Mouse (Mus musculus) naive thymus-derived CD4-positive, alpha-beta T cell, adult 2 months (primary cell): ENCODE measurements around the gene Wscd2.
"Not testable (repeated sequence)": the region's sequence is repeated elsewhere in the genome, so short reads cannot be mapped to it uniquely, and the experiment has no call there.

Experiments used
- DNase-seq: peaks from one replicate; pipeline ENCODE4 v3.0.0-alpha.2; 2011; ENCODE audit warnings: low read depth

Wscd2 gene

DNA sequence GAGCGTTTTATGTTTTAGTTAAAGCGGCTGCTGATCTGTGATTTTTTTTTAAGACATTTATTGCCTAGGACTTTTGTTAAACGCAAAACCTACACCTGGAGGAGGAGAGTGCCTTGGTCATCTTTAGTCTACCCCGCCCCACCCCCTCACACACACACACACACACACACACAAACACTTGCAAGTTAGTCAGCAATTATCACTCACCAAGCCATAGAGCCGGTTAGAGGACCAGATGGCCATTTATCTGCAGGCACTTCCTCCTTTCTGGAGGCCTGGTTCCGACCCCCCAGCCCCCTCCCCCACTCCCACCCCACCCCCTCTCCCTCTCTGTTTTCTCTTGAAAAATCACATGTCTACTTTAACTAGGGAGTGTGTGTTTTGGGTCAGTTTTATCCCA is 94.3 kb downstream of the Wscd2 start:
- no peak for DNase-seq

DNA sequence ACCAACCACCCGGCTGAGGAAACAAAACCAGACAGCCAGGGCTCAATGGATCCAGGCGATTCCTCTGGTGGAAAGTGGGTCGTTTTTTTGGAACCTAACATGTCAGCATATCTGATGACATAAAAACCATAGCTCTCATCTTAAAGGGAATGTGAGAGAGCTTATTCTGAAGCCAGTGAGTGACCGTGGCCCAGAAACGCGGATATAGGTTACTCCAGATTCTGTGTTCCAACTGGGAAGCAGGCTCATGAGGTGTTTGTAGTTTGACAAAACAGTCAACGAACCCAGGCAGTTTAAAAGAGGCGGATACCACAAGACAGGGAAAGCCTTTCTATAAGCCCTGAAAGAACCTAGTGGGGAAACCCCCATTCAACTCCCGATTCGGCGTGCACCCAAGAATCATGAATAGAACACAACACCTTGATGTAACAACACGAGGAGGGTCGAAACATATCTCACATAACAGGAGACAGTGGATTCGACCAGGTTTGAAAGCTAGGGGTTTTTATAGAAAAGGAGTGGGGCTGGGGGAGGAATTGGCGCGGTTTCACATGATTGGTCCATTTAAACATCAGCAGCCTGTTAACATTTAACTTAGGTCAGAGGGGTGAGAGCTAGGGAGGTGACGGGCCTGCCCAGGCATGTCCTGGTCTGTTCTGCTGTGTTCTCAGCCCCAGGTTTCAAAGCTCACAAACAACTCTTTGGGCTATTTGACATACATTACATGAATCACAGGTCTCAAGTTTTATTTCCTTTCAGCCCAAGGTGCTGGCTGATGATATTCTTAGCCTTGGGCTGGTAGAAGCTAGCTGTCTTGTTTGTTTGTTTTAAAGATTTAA is 95.7 kb downstream of the Wscd2 start:
- not testable (repeated sequence) for DNase-seq

DNA sequence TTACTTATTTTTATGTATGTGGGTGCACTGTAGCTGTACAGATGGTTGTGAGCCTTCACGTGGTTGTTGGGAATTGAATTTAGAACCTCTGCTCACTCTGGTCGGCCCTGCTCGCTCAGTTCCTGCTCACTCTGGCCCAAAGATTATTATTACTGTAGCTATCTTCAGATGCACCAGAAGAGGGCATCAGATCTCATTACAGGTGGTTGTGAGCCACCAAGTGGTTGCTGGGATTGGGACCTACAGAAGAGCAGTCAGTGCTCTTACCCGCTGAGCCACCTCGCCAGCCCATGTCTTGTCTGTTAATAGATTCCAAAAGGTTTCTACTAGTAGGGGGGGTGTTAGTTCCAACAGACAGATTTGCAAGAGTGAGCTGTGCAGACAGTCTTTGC is 96.3 kb downstream of the Wscd2 start:
- not testable (repeated sequence) for DNase-seq

DNA sequence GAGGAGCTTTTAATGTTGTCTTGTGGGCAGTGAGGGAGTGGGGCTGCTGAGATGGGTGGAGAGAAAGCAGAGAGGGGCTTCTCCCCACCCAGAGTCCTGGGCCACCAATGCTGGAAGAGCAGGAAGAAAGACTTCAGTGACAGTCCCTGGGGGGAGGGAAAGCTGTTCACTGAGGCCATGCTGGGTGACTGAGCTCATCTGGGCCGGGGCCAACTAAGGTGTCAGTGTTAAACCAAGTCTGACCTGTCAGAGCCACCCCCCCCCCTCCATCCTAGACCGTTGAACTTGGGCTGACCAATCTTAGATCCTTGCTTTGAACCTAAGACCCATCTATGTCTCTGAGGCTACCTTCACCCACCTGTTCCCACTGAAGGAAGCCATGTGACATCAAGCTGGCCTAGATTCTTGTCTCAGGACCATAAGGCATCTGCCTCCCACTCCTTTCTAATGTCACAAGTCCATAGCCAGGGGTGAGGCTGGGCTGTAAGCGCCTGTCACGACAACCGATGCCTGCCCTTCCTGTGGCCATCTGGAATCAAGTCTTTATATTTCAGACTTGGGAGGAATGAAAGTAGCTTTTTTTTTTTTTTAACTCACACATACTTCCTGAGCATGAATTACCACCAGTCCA is 100.0 kb downstream of the Wscd2 start:
- DNase-seq = no peak

DNA sequence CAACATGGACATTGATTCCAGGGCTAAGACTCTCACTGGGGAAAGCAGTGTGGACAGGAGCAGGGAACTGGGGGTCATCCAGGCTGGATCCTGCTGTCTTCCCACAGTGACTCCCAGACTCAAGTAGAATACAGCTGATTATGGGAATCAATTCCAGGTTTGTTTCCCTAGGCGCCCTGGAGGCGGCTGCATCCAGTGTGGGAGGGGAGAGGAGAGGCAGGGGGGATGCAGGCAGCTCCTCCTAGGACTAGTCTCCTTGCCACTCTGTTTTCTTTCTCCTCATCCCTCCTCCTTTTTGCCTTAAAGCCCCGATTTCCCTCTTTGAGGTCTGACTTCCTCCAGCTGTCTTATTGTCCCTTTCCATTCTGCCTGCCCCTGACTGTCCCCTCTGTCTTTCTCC is 101.0 kb downstream of the Wscd2 start:
- DNase-seq = no peak

DNA sequence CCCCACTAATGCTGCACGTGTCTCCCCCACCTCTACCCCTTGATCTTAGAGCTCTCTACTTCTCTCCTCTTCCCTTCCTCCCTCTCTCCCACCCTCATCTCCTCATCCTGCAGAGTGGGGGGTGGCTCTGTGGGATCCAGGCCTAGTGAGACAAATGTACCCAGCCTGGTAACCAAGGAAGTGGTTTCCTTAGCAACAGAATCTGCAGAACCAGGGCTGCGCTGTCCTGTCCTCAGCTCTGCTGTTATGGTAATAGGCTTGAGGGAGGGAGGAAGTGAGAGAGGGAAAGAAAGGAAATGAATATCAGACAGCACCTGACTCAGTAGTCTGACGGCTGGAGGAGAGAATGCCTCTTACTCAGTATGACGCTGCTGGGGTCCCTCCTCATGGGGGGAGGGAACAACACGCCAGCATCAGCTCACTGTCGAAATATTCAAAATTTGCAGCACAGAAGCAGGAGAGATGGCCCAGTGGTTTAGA is 101.7 kb downstream of the Wscd2 start:
- DNase-seq = no peak

DNA sequence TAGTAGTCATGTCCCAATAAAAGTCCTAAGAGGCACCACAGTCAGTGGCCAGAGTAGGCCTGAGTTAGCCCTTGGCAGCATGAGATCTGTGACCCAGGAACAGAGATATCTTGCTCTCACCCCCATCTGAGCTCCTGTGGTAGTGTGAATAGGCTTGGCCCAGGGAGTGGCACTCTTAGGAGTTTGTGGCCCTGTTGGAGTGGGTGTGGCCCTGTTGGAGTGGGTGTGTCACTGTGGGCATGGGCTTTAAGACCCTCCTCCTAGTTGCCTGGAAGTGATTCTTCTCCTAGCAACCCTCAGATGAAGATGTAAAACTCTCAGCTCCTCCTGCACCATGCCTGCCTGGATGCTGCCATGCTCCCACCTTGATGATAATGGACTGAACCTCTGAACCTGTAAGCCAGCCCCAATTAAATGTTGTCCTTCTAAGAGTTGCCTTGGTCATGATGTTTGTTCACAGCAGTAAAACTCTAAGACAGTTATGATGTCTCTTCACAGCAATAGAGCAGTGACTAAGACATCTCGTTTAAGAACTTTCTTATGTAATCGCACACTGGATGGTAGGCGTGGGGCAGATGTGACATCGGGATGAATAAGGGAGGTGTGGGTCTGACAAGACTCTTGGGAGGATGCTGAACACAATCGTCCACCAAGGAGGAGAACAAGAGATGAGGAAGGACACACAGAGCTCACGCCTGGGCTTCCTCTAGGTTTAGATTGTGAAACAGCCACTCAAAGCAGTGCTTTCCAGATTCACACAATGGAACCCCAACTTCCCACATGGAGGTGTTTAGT is 104.0 kb downstream of the Wscd2 start:
- DNase-seq = no peak

DNA sequence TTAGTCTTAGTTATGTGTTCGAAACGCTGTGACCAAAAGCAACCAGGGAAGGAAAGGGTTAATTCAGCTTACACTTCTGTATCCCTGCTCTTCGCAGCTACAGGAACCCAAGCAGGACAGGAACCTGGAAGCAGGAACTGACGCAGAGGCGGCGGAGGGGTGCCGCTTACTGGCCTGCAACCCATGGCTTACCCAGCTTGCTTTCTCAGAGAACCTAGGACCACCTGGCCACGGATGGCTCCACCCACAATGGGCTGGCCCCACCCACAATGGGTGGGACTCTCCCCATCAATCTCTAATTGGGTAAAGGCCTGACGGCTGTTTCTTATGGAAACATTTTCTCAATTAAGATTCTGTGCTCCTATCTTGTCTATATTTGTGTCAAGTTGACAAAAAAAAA is 106.1 kb downstream of the Wscd2 start:
- DNase-seq = no peak

DNA sequence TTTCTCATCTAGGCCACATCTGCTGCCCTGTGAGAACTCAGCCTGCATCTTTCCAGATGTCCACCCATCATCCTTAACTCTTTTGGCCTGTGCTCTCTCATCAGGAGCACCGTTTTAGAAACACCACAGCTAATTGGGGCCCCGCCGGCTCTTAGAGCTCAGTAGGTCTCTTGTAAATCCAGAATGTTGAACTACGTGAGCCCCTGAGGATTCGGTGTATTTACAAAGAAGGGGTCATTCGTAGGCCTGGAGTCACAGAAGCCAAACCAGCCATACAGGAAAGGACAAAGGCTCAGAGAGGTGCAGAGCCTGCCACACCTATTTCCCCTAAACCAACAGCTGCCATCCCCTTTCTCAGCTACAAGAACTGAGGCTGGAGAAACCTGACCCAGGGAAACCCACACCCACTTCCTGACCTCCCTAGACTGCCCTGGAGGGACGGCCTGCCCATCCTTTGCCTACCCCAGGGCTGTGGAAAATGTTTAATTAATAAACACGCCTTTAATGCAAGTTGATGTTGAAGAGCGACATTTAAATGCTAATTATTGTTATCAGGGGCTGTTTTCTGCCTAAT is 106.7 kb downstream of the Wscd2 start:
- DNase-seq = no peak

DNA sequence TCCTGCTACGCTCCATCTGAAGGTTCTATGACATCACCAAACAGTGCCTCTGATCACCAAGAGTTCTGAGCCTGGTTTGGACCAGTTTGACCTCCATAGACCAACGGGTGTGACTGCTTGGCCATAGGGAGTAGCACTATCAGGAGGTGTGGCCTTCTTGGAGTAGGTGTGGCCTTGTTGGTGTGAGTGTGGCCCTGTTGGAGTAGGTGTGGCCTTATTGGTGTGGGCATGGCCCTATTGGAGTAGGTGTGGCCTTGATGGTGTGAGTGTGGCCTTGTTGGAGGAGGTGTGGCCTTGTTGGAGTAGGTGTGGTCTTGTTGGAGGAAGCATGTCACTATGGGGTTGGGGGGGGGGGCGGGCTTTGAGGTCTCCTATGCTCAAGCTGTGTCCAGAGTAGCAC is 110.0 kb downstream of the Wscd2 start:
- no peak for DNase-seq

DNA sequence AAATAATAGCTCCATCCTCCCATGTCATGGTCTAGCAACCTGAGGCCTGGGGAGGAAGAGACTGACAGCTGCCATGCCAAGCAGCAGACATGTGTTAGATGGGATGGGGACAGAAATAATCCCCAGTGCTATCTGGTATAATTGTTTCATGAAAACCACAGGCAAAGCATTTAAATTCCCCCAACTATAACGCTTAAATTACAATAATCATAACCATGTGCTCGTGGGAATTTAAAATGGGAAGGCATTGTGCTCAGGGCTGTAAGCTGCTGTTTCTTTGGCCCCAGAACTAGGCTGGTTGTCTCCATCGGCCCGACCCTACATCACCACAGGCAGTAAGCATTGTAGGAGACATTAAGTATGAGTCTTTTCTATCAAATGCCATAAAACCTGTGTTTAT is 110.7 kb downstream of the Wscd2 start:
- DNase-seq = no peak

DNA sequence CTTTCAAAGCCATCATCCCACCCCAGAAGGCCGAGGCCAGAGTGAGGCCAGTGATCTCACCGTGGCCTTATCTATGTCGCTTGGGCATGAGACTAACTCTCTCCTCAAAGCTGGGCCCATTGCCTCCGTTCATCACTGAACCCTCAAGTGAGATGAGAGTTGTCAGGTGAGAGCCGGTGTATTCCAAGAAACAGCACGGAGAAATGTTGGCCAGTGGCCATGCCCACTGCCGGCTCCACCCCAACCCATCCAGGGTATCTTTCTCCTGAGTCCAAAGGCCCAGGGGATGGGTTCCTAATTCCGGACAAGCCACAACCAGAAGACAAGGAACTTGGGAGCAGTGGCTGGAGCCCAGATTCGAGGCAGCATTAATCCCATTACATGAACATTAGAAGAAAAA is 113.3 kb downstream of the Wscd2 start:
- no peak for DNase-seq

DNA sequence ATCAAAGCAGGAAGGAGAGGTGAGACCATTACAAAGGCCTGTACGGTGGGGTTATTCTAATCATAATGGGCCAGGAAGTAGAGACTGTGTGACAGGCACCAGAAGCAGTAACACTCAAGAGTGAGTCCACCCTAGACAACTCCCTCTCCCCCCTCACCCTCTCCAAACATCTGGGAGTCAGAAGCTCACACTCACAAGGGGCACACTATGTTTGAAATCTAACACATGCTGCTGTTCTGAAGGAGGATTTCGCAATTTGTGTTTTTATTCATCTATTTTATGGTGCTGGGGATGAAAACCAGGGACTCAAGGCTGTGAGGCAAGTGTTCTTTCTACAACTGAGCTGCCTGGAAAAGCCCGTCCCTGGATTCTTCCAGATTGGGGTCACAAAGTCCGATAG is 114.6 kb downstream of the Wscd2 start:
- DNase-seq = no peak

DNA sequence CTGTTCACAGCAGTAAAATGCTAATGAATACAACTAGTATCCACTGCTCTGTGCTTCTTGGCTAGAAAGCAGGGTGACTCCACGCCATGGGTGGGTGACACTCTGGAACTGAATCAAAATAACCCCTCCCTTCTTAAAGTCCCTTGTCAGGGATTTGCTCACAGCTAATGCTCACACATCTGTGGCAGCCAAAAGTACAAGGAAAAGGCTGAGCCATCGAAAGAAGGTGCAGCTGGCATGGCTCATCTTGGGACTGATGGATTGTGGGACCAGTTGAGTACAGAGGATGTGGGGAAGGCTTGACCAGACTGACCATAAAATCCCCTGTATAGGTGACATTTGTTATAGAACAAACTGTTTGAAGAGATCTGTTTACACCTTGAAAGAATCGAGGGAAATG is 116.0 kb downstream of the Wscd2 start:
- DNase-seq = no peak

DNA sequence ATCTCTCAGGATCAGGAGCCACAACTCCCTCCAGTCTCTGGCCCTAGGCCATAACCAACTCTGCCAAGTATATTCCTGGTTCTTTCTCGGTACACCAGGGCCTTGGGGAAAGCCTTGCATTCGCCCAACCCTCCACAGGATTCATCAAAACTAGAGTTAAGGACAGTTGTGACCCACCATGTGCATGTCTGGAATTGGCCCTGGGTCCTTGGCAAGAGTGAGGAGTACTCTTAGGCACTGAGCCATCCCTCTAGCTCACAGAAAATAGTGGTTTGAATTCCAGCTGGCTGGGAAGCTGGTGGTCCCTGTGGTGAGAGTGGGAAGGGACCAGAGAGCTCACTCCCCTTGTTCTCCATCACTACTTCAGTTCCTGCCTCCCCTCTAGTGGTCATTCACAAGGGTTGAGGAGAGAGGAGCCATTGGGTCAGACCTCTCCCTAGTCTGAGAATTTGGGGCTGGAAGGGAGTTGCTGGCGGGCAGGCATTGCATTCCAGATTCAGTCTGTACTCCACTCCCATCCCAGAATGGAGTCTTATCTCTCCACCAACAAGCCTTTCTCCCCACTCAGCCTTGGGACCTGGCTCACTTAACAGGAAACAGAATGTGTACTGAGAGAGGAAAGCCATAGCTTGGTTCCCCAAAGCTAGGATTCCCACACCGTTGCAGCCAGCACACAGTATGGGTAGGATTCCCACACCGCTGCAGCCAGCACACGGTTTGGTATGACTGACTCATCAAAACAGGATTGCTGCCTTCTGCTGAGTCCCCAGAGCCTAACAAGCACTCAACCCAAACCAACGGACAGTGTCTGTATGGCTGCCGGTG is 117.0 kb downstream of the Wscd2 start:
- no peak for DNase-seq

DNA sequence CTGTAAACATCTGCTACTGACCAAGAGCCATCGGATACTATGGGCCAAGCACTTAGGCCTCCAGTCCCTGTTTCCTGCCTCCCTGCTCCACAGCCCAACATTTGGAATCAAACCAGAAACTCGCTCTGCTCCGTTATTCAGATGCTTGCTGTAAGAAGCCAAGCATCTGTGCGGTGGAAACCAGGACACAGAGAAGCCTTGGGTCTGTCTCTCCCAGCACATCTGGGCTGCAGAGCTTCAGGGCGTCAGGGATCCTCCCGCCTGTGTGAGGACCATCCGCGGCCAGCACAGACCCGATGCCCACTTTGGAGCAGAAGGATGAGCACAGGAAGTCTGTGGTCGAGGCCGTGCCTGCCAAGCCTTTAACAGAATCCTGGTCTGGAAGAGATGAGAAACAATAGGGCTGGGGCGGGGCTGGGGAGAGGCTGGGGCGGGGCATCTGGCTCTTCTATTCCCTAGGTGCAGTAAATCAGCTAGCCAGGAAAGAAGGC is 117.9 kb downstream of the Wscd2 start:
- DNase-seq = no peak

DNA sequence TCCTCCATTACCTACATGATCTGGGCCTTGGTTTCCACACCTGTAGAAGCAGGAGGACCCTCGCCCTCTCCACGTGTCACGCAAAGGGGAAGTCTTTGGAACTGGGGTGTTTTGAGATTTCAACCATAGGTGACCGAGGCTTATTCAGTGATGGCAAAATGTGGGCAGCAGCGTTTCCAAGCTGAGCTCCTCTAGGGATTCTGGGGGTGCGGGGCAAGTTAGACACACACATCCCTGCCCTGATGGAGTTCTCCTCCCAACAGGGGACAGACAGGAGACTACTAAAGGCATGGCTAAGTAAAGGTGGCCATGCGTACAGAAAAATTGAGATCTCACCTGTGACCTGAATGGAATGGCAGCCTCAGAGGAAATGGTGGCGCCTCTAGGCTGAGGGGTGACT is 118.4 kb downstream of the Wscd2 start:
- DNase-seq = no peak

DNA sequence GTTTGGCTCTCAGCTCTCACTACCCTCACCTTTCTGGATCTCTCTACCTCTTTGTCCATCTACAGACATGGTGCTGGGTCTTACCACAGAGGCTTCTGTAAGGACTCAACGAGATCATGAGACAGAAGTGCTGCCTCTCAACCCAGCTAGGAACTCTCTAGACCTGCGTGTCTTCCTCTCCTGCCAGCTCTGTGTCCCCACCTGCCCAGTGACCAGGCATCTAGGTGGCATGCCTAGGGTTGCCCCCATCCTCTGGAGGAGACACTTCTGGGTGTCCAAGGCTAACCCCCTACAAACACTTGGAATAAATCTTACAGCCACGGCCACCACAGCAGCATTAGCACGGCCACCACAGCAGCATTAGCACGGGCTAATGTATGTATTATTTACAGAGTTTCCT is 119.8 kb downstream of the Wscd2 start:
- DNase-seq = no peak

DNA sequence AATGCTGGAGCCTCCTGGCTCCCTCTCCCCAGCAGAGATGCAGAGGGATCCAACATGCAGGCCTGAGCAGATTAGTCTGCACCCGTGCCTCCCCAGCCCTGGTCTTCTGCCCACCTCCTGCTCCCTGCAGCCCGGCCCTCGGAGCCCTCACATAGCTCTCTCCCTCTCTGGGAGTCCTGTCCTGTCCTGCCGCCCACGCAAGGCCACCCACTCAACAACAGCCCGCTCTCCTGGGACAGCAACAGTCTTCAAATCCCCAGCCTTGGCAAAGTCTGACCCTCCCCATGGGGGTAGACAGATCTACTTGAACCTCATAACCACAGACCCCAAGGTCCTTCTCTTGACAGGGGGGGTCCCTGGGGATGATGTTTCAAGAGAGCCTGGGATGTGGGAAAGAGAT is 120.4 kb downstream of the Wscd2 start:
- DNase-seq = no peak

DNA sequence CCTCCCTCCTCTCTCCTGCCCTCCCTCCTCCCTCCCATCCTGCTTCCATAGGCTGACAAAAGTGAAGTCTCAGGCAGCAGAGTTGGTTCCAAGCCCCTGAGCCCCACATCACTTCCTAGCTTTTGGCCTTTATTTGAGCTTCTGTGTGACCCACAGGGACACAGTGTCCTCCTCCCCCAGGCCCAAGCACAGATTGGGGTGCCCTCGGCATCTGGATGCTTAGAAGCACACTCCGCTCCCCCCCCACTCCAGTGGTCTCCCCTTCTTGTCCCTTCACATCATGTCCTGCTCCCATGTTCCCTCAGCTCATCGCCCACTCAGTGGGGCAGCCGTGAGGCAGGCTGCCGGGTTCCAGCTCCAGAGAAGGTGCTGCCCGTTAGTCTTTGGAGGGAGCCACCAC is 121.0 kb downstream of the Wscd2 start:
- no peak for DNase-seq

DNA sequence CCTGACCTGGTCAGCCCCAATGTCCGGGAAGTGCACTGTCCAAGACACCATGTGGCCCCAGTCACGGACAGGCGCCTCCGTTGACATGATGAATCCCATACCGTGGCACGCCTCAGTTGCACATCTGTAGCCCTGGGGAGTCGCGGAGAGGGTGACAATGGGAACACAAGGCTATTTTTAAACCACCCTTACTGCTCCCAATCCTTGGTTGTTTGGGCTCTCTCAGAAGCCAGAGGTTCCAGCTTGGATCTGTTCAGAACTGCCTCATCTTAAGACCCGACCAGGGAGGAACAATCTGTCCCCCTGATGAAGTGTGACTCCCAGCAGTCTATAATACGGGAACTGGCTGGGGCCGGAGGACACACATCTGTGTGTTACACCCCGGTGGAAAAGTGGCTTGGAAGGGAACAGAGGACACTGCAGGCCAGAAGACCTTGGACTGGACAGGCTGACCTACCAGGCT is 121.7 kb downstream of the Wscd2 start:
- DNase-seq = no peak
